Mouse (Mus musculus) cerebellum, postnatal 36 days (tissue): ENCODE results near the gene Gatb.
A peak's percentile ranks its signal among the peaks of the same experiment; 100 is the strongest.

Experiments used
- DNase-seq, 2 experiments: peaks; one replicate each; pipeline ENCODE4 v3.0.0; 2021 to 2022; ENCODE audit warnings: mixed read lengths in 2 of 2

The Gatb gene

GRCm38 (mm10) chr3:85659681-85660080 lies 85.8 kb downstream of the Gatb start:
- DNase-seq, result peak; percentile 44 to 50

GRCm38 (mm10) chr3:85661926-85662813 lies 88.3 kb downstream of the Gatb start:
- DNase-seq, result no peak

- DNase-seq, result no peak
Observed at GRCm38 (mm10) chr3:85663826-85664225, 89.9 kb downstream of the Gatb start.

- DNase-seq, result peak; percentile 54 to 59
Observed at GRCm38 (mm10) chr3:85664591-85665171, 90.8 kb downstream of the Gatb start.

- DNase-seq, result no peak
Observed at GRCm38 (mm10) chr3:85666166-85666565, 92.2 kb downstream of the Gatb start.

- no peak for DNase-seq
Observed at GRCm38 (mm10) chr3:85666736-85667135, 92.8 kb downstream of the Gatb start.

- DNase-seq, result no peak
Observed at GRCm38 (mm10) chr3:85667683-85668082, 93.8 kb downstream of the Gatb start.

- no peak for DNase-seq
Observed at GRCm38 (mm10) chr3:85669844-85670243, 95.9 kb downstream of the Gatb start.

- no peak for DNase-seq
Observed at GRCm38 (mm10) chr3:85677133-85677532, 103.2 kb downstream of the Gatb start.

GRCm38 (mm10) chr3:85677952-85678351 lies 104.0 kb downstream of the Gatb start:
- no peak for DNase-seq

GRCm38 (mm10) chr3:85679312-85679933 lies 105.5 kb downstream of the Gatb start:
- no peak for DNase-seq

GRCm38 (mm10) chr3:85679960-85680359 lies 106.0 kb downstream of the Gatb start:
- no peak for DNase-seq

GRCm38 (mm10) chr3:85681136-85681535 lies 107.2 kb downstream of the Gatb start:
- no peak for DNase-seq

GRCm38 (mm10) chr3:85683618-85684017 lies 109.7 kb downstream of the Gatb start:
- no peak for DNase-seq

- DNase-seq, result no peak
Observed at GRCm38 (mm10) chr3:85685271-85685670, 111.4 kb downstream of the Gatb start.

- DNase-seq, result no peak
Observed at GRCm38 (mm10) chr3:85688341-85688740, 114.4 kb downstream of the Gatb start.

- no peak for DNase-seq
Observed at GRCm38 (mm10) chr3:85691134-85691533, 117.2 kb downstream of the Gatb start.

GRCm38 (mm10) chr3:85693013-85693412 lies 119.1 kb downstream of the Gatb start:
- DNase-seq, result no peak

- DNase-seq, result peak in 1 of 2 experiments; percentile 23
Observed at GRCm38 (mm10) chr3:85695056-85695455, 121.1 kb downstream of the Gatb start.

GRCm38 (mm10) chr3:85698496-85698895 lies 124.6 kb downstream of the Gatb start:
- no peak for DNase-seq

GRCm38 (mm10) chr3:85703141-85703882 lies 129.4 kb downstream of the Gatb start:
- DNase-seq, result peak; percentile 38 to 48
